Mouse (Mus musculus) cerebellum, adult 9-11 months (tissue): ENCODE measurements around the gene Hspb2.
A peak's percentile ranks its signal among the peaks of the same experiment; 100 is the strongest.

Experiments
- DNase-seq: peaks from one replicate; pipeline ENCODE4 v3.0.0; 2022

The Hspb2 gene

DNA sequence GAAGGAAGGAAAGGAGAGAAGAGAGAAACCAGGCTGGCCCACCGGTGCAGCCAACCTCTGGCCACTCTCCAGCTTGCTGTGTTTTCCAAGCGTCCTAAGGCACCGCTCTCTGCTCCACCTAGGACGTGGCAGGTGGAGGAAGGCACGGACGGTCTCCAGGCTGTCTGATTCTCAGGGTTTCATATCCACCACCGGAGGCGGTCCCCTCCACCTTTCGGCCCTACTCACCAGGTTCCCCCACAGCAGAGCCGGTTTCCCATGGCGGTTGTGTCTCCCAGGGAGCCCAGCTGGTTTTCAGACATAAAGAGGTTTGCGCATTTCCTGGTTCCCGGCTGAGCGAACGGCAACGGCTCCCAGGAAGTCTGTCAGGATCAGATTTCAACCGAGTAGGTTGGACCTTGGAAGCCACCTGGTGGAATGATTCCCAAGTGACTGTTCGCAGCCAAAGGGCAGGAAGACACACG is 5.9 kb downstream of the Hspb2 start, which contains the start of gene 2310030G06Rik:
Gene 2310030G06Rik, minus strand, starts transcription at position 323 of the 464 bp plus-strand sequence.
- no peak for DNase-seq

DNA sequence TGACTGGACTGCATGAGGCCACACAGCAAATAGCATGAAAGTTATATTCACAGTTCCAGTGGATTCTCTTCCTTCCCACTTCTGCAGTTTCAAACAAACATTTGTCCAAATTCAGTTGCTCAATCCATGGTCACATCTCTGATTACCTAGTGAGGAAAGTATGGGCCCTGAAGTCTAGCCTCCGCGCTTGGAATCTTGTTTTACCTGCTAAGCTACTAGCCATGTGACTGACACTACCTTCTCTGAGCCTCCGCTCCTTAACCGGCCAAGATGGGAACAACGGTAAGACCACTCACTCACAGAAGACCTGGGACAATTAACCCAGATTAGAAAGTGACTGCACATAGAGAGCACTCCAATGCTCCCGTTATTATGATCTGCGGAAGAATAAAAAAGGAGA is 6.3 kb downstream of the Hspb2 start:
- no peak for DNase-seq

DNA sequence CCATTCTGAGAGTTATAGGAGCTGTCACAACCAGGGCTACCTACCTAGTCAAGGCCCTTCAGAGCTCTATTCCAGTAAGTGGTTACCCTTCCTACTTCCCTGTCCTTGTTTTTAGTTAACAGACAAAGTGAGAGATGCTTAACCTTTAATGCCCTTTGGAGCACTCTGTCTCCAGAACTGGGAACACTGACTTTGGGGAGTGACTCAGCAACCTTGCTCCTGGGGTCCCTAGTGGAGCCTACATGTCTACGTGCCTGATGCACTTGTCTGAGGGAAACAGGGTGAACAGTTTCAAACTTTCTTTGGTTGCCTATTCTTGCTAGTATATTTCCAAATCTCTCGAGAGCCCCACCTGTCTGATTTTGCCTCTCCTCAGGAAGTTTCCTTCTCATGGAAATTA is 9.4 kb downstream of the Hspb2 start:
- no peak for DNase-seq

DNA sequence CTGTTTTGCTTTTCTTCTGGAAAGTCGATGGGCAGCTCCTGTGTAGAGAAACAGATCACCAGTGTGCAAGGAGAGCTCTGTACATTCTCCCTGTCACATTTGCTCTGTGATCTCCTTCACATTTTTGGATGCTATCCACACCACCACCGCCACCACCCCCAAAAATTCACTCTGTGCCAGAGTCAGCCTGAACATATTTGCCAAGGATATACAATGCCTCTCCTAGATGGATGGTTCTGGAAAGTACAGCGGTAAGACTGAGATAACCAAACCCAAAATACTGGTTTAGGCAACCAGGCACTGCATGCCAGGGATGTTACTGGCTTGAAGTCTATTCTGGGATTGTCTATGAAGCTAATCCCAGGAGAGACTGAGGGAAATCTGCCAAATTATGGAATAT is 9.9 kb downstream of the Hspb2 start:
- no peak for DNase-seq

DNA sequence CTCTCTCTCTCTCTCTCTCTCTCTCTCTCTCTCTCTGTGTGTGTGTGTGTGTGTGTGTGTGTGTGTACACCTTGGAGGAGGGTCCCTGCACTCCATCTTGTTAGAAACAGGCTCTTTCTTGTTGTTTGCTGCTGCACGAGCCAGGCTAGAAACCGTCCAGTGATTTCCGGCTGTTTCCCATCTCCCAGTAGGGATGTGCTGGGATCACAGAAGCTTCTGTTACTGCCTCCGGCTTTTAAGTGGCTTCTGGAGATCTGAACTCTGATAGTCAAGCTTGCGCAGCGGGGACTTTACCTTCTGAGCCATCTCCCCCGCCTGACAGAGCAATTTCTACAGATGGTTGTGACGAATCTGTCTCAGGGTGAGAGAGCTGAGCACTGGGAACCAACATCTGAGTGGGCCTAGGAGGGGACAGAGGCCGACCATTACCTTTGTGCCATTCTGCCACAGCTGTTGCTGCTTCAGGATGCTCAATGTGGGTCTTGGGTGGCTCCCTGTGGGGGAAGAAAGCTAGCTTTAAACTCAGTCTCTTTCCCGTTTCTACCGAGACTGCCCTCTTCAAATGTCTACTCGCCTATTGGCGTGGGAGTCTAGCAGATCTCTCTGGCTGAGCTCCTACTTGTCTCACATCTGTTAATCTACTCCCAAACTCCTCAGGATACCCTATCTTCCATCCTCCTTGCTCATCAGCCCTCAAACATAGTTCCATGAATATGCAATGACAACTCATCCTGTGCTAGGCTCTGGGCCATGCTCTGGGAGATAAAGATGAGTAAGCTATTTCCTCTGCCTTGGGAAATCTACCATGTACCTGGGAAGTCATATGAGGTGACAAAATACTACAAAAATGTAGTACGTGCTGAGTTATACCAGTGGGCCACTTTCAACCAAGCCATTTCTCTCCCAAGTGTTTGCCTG is 11.0 kb downstream of the Hspb2 start:
- no peak for DNase-seq

GRCm38 (mm10) chr9:50738914-50739870 is 13.0 kb downstream of the Hspb2 start, which contains the start of gene Dixdc1:
TSS of gene Dixdc1 (minus strand) at chr9:50739517.
- DNase-seq: peak; percentile 89

DNA sequence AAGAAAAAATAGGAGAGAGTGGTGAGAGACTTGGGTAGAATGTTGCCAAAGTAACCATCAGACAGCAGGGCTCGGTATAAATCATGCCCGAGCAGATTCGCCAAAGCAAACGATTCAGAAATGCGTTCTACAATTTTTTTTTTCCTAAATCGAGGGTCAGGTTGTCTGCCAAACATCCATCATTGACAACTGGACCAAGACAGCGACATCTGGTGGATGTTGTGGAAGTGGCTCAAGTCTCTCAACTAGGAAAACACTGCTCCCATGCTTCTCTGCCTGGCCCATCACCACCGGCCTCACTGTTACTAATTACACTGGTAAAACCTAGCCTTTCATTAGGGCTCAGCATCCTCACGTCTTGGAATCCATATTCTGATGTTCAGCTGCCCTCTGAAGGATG is 17.2 kb downstream of the Hspb2 start:
- peak; percentile 71 for DNase-seq

GRCm38 (mm10) chr9:50732560-50732959 is 19.6 kb downstream of the Hspb2 start:
- DNase-seq: no peak

DNA sequence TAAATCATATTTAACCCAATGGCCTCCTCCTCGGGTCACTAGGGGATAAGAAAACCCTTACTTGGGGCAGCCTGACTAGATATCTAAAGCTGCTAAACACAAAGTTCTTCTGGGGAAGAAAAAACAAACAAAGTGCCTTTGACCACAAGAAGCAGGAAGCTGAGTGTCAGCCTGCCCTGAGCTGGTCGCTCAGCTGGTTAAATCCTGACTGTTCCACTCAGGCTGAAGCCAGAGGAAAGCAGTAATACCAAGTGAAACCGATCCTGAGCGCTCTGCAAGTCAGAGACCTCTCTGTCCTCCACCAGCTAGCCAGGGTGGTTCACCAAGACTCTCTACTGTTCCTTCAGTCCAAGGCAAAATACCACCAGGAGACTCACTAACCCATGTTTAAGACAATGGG is 22.6 kb downstream of the Hspb2 start:
- no peak for DNase-seq

- peak; percentile 88 for DNase-seq
Observed at GRCm38 (mm10) chr9:50727925-50728651, 24.1 kb downstream of the Hspb2 start.

- peak; percentile 74 for DNase-seq
Observed at GRCm38 (mm10) chr9:50727171-50727924, 24.8 kb downstream of the Hspb2 start.

GRCm38 (mm10) chr9:50725921-50726590 is 26.1 kb downstream of the Hspb2 start:
- peak; percentile 71 for DNase-seq

DNA sequence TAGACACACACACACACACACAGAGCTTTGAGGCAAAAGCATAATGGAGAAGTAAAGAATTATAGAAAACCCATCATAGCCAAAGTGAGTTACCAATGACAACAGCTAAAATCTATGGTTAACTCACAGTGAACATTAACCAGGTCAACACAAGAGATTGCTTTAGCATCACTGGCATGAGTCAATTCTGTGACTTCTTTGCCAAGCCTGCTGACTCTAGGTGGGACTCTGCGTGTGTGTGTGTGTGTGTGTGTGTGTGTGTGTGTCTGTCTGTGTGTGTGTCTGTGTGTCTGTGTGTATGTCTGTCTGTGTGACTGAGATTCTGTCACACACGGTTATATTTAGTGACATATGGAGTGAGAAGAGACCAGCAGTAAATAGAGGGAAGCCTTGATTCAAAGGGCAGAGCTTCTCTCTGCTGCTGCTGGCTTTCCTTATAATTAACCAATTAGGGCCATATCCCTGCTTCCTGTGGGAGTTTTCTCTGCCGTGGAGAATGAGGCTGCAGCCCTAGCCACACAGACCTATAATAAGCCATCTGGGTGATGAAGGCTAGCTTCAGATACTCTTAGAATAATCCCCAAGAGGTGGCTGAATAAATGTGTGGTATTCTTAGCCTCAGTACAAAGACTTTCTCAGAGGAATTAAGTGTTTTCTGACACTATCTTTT is 27.4 kb downstream of the Hspb2 start:
- no peak for DNase-seq

DNA sequence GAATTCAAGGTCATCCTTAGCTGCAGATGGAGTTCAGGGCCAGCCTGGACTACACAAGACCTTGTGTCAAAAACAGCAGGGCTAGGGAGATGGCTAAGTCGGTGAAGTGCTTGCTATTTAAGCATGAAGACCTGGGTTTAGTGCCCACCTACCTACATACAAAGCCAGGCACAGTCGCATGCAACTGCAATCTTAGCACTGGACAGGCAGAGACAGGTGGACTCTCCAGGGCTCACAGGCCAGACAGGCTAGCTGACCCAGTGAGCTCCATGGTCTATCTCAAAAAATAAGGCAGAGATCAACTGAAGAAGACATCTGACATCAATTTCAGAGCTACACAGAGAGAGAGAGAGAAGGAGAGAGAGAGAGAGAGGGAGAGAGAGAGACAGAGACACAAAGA is 28.0 kb downstream of the Hspb2 start:
- DNase-seq: no peak

DNA sequence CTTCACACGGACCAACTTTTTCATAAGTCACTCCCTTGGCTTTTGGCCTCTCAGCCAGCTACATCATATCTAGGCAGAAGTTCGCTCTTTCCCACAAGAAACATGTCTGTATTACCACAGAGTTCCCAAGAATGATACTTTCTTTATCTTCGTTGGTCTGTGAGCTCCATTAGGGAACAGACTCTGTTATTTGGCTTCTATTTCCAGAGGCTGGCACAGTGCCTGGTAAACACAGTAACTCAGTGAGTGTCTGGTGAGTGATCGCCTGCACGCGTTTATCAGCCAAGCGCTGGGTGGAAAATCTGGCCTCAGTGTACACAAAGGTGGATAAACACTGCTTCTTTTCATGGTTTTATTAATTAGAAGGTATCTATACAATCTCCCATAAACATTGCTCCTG is 28.7 kb downstream of the Hspb2 start:
- peak; percentile 88 for DNase-seq

- DNase-seq: peak; percentile 67
Observed at GRCm38 (mm10) chr9:50722451-50722911, 29.7 kb downstream of the Hspb2 start.

- DNase-seq: no peak
Observed at GRCm38 (mm10) chr9:50721061-50721460, 31.1 kb downstream of the Hspb2 start.

DNA sequence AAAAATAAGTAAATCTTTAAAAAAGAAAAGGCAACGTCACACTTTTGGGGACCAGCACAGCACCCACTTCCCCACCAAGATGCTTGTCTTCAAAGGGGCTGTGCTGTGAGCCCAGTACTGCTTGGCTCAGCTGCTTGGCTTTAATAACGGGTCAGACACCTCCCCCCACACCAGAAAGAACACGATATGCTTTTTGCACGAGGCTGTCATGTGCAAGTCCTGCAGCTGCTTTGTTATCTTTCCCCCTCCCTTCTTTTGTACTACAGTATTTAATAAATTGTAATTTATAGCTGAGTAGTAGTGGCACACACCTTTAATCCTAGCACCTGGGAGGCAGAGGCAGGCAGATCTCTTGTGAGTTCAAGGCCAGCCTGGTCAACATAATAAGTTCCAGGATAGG is 33.3 kb downstream of the Hspb2 start:
- no peak for DNase-seq

DNA sequence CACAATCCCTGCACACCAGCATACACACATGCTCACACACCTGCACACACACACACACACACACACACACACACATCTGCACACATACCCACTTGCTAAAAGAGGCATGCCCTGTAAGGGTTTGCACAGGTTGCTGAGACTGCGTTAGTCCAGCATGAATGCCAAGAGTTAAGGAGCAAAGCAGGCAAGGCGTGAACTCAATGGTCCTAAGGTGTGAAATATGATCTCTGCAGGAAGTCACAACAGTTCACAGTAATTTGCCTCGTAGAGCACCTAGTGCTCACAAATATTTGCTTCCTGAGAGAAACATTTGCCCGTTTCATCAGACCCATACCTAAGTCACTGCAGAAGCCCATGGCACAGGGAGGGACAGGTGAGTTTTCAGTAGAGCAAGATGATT is 38.0 kb downstream of the Hspb2 start:
- no peak for DNase-seq

GRCm38 (mm10) chr9:50711337-50711736 is 40.8 kb downstream of the Hspb2 start:
- no peak for DNase-seq

DNA sequence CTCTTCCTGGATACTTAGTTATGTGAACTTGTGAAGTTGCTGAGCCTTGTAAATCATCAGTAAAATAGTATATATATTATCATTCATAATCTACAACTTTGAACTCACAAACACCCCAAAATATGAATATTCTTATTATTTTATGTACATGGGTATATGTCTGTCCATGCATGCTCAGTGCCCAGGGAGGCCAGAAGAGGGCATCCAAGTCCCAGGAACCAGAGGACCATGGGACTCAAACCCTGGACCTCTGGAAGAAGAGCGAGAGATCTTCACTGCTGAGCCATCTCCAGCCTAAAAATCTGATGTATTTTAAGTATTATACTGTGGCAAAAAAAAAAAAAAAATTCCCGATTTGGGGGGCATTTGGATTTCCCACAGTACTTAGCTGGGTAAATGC is 43.0 kb downstream of the Hspb2 start:
- DNase-seq: no peak
